Mouse (Mus musculus) brain, adult 2 months (tissue): ENCODE measurements around the gene Sept5.
A peak's percentile ranks its signal among the peaks of the same experiment; 100 is the strongest.

Experiments
- DNase-seq: peaks from one replicate; pipeline ENCODE4 v3.0.0; 2011; ENCODE audit warnings: low read depth, low spot score

Sept5 gene

GRCm38 (mm10) chr16:18632816-18633215 lies 3.1 kb upstream of the Sept5 start:
- no peak for DNase-seq

- peak; percentile 79 for DNase-seq
Measured at GRCm38 (mm10) chr16:18632059-18632458, 2.3 kb upstream of the Sept5 start.

GRCm38 (mm10) chr16:18631141-18631540 lies 1.4 kb upstream of the Sept5 start:
- DNase-seq = no peak

GRCm38 (mm10) chr16:18630291-18630690 lies 537 bp upstream of the Sept5 start:
- no peak for DNase-seq

DNA sequence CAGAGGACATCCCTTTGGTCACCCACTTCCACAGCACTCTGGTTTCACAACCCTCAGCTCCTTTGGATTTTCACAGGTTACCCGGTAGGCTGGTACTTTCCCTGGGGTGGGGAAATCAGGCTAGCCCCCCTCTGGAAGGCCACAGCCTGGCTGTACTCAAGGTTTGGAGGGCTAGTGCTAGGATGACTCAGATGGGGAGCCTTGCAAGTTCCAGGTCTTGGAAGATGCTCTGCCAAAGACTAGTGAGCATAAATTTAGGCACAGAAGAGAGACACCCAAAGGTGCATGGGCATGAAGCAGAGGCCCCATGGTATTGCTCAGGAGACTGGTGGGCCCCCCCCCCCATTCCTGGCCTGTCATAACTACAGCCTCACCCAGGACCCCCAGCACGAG lies 810 bp downstream of the Sept5 start:
- peak; percentile 57 for DNase-seq

DNA sequence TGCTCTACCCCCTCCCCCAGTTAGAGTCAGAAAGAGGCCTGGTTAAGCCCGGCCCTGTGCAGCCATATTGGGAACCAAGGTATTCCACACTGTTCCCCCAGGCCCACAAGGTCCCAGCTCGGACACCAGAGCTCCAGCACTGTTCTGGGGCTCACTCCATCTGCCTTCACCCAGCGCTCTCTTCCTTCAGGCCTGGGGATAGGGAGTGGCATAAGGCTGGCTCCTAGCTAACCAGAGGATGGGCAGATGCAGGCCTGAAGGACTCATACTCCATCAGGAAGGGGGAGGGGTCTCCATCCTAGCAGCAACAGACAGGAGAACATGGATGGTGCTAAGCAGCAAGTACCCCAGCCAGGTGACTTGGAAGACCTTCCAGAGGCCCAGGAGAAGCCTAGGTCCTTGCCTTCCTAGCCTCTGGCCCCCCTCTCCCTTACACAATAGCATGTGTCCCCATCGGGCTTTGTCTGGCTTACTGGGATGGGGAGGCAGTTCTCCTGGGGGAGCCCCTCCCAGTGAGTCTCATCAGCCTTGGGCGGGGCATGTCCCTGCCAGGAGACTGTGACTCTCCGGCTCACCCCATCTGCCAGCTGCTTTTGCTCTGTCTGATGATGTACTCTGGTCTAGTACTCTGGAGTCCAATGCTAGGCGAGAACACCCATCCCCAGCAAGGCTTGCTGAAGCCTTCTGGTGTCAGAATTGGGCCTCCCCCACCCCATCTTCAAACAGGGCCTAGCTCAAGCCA lies 1.4 kb downstream of the Sept5 start:
- peak; percentile 76 for DNase-seq

DNA sequence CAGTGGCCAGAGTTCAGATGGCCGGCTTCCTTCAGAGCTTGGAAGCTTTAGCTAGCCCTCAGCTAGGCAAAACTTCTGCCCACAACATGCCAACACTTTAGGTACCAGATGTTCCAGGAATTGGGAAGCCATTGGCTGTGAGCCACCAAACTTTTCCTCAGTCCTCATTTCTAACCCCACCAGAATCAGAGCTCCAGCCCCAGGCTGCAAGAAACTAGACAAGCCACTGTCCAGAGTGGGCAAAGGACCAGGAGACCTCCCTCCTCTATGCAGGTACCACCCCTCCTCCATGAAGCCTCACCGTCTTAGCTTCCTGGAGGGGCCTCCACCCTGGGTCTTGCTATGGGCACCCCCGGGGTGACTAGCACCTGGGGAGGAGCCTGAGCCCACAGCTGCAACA lies 2.6 kb downstream of the Sept5 start:
- no peak for DNase-seq

- peak; percentile 93 for DNase-seq
Measured at GRCm38 (mm10) chr16:18626376-18626878, 3.3 kb downstream of the Sept5 start, which contains the start of gene Gm49601. Gene Gm49601, minus strand, starts transcription at chr16:18626427.

GRCm38 (mm10) chr16:18625791-18626311 lies 3.9 kb downstream of the Sept5 start:
- peak; percentile 84 for DNase-seq

DNA sequence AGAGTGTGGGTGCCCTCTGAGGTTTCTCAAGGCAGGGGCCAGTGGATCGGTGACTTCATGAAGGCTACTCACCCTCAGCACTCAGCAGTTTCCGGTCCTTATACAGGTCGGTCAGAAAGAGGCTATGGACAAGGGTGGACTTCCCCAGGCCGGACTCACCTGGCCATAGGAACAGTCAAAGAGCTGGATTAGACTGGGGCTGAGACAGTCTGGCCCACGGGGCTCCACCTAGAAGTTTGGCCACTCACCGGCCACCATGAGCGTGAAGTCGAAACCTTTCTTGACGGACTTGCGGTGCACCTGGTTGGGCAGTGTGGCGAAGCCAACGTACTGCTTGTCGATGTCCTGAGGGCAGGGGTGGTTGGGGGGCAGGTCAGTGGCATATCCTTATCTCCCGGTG lies 4.7 kb downstream of the Sept5 start:
- no peak for DNase-seq

- no peak for DNase-seq
Measured at GRCm38 (mm10) chr16:18624641-18625040, 5.1 kb downstream of the Sept5 start.

GRCm38 (mm10) chr16:18623751-18624540 lies 5.8 kb downstream of the Sept5 start:
- peak; percentile 54 for DNase-seq

GRCm38 (mm10) chr16:18622916-18623750 lies 6.6 kb downstream of the Sept5 start:
- DNase-seq = peak; percentile 62

DNA sequence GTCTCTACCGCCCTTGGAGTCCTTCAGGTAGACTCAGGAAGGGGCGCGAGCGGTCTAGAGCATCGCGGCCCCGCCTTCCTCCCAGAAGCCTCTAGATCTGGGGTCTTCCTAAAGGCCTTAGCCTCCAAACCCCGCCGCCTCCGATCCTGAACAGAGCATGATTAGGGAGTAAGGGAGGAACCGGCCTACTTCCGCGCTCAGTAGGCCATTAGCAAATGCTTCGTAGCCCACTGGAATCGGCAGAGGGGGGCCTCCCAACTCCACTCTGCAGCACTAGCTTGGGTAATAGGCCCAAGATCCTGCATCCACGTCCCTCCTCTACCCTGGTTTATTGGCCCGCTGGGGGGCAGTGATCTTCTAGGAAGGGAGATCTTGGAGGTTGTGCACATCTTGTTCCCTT lies 7.7 kb downstream of the Sept5 start, which contains the start of gene Gp1bb:
Gene Gp1bb (minus strand): TSS at position 385 of the 400 bp plus-strand sequence.
- DNase-seq = no peak

DNA sequence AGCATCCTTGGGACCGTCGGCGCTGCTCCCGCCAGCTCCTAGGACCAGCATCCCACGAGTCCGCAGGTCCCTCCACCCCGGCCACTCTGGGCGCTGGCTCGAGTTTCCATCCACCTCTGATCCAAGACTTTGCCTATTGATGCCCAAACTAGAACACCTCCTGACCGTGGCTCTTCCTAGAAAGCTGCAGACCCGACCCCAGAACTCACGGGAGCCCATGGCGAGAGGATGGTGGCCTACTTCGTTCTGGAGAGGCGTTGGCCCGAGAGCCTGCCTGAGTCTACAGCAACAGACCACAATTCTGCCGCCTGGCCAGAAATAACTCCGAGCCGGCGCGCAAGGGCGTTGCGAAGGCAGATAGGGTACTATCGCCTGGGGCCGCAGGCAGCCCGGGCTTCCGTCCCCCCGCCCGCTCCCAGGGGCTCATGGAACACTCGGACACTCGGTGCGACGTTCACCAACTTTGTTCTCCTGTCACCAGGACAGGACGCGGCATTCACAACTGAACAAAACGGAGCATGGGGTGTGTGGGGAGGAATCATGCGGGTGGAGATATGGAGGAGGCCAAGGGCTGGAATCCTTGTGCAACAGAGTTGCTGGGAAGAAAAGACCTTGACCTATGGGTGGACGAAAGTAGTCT lies 8.3 kb downstream of the Sept5 start:
- peak; percentile 46 for DNase-seq

- DNase-seq = peak; percentile 84
Measured at GRCm38 (mm10) chr16:18620601-18621361, 9.0 kb downstream of the Sept5 start.

GRCm38 (mm10) chr16:18620201-18620600 lies 9.6 kb downstream of the Sept5 start:
- DNase-seq = peak; percentile 49

GRCm38 (mm10) chr16:18619110-18619509 lies 10.6 kb downstream of the Sept5 start:
- DNase-seq = no peak

DNA sequence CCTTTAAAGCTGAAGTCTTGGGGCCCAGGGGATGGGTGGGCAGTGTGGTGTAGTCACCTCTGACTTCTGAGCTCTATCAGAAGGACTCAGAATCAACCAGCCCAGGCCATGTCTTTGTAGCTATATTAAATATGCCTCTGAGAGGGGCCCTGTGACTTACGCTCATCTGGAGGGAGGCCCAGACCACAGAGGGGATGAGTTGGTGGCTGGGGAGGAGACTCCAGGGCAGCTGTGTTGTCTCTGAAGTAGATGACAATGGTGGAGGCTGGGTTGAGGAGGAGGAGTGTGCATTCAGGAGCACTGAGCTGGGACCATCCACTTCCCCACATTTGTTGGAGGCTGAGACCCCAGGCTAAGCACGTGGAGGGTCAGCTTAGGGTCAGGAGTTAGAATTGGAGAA lies 11.5 kb downstream of the Sept5 start:
- no peak for DNase-seq
